Mouse (Mus musculus): Measurements from ENCODE around the gene Slc16a1. TPM values are rescaled to one million over a fixed set of nuclear protein-coding genes. Genes with fewer than 3 reads are reported as not detected.
"Not testable (repeated sequence)": the region's sequence is repeated elsewhere in the genome, so short reads cannot be mapped to it uniquely, and the experiment has no call there.

Slc16a1 gene
- polyA plus RNA-seq, 1 experiment from 2014 or later: 47.9 TPM

DNA sequence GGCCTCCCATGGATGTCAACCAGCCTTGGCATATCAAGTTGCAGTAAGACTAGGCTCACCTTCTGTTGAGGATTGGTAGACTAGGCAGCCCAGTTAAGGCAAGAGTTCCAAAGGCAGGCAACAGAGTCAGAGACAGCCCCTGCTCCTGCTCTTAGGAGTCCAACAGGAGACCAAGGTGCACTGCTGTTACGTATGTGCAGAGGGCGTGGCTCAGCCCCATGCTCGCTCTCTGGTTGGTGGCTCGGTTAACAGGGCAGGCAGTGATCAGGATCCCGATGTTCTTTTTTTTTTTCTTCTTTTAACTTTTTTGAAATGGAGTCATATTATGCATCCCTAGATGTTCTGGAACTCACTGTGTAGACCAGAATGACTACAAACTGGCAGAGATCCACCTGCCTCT, 30.5 kb downstream of the Slc16a1 start:
- no peak for ATAC-seq (replicated peaks; ENCODE audit: low FRiP score)
- no peak overlapping the region for H3K9ac ChIP-seq
- no peaks in the 10 kb centered on the region for H3K36me3 ChIP-seq
- no peak overlapping the region for H3K4me2 ChIP-seq
- 89% methylated on average over 5 of the region's 5 CpGs for WGBS
- no peak overlapping the region for H3K27ac ChIP-seq
- H3K4me1 ChIP-seq: peaks cover 44% of the 10 kb centered on the region
- H3K27me3 ChIP-seq: no peaks in the 10 kb centered on the region
- no peak overlapping the region for H3K4me3 ChIP-seq (replicated peaks)
- no peaks in the 10 kb centered on the region for H3K9me3 ChIP-seq (replicated peaks)

DNA sequence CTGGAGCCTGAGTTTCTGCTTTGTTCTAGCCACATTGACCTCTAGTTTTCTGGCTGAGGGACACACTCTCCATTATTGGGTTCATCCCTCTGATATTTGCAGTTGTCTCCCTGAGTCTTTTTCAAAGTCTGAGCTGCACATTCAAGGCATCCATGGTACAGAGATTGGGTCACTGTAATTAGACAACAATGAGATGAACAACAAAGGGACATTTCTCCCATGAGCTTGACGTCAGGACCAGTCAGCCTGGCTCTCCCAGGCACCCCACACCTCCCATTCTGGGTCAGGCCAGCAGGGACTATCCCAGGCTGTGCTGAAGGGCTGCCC, 31.4 kb downstream of the Slc16a1 start:
- H3K27me3 ChIP-seq: no peaks in the 10 kb centered on the region
- no peak overlapping the region for H3K4me3 ChIP-seq (replicated peaks)
- peak overlapping the region; percentile 68 for H3K27ac ChIP-seq
- no peaks in the 10 kb centered on the region for H3K9me3 ChIP-seq (replicated peaks)
- H3K4me2 ChIP-seq: no peak overlapping the region
- no peak overlapping the region for H3K9ac ChIP-seq
- peaks cover 52% of the 10 kb centered on the region for H3K4me1 ChIP-seq
- WGBS: 52% methylated on average over 1 of the region's 1 CpGs
- no peak for ATAC-seq (replicated peaks; ENCODE audit: low FRiP score)
- no peaks in the 10 kb centered on the region for H3K36me3 ChIP-seq

DNA sequence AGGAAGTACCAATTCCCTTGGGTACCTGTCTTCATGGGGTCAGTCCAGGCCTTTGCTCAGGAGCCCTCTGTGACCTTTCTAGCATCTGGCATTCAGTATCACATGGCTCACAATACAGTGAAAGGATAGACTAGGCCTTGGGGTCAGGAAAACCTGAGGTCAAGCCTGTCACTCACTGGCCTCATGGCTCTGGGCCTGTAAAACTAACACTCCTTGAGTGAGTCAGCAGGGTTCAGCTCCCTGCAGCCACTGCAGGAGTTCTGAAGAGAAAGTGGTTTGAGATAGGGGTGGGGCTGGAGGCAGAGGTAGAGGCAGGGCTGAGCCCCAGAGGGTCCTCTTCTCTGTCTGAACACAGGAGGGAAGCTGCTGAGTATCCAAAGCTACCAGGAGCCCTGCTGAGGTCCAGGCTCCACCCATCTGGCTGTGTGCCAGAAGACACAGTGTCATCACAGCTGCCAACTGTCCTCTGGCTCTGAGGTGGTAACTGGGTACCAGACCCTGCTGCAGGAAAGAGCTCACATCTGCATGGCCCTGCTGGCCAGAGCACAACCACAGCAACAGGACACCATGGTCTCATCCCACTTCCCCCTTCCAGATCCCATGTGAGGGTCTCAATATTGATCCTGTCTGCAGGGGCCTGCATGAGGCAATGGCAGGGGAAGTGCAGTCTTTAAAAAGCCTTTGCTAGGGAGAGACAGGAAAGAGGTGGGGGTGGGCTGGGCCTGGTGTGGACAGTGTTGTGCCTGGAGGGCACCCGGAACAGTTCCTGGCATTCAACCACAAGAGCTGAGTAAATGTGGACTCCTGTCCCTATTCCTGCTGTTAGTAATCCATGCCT, 31.9 kb downstream of the Slc16a1 start:
- H3K36me3 ChIP-seq; H3K27me3 ChIP-seq; H3K4me2 ChIP-seq; H3K9ac ChIP-seq; H3K4me3 ChIP-seq (replicated peaks); H3K9me3 ChIP-seq (replicated peaks): not testable (repeated sequence)
- peaks cover 58% of the 10 kb centered on the region for H3K4me1 ChIP-seq
- 32% methylated on average over 1 of the region's 1 CpGs for WGBS
- peak; percentile 27 for ATAC-seq (replicated peaks; ENCODE audit: low FRiP score)
- H3K27ac ChIP-seq: peak overlapping the region; percentile 85

DNA sequence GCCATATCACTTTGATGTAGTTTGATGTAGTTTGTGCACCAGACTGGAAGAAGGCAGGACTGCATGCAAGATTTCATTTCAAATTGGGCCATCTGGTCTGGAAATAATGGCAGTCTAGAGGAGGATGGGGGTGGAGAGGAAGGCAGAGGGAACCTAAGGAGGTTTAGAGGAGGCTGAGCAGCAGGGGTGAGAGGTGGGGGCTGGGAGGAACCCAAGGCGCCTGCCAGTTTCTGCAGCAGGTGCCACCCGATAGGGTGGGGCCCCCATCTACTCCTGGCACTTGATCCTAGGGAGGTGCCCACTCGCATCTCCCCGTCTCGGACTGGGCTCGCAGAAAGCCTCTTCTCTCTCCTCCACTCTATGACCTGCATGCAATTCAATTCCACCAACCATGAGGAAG, 33.1 kb downstream of the Slc16a1 start:
- Histone ChIP-seq H3K27me3 (no peaks in the 10 kb centered on the region), H3K4me1 (peaks cover 65% of the 10 kb centered on the region), H3K9ac (no peak overlapping the region), H3K4me2 (no peak overlapping the region), H3K4me3 (replicated peaks) (no peak overlapping the region), H3K27ac (peak overlapping the region; percentile 85), H3K9me3 (replicated peaks) (no peaks in the 10 kb centered on the region), H3K36me3 (no peaks in the 10 kb centered on the region)
- ATAC-seq (replicated peaks; ENCODE audit: low FRiP score): peak; percentile 52
- WGBS: 45% methylated on average over 6 of the region's 6 CpGs

DNA sequence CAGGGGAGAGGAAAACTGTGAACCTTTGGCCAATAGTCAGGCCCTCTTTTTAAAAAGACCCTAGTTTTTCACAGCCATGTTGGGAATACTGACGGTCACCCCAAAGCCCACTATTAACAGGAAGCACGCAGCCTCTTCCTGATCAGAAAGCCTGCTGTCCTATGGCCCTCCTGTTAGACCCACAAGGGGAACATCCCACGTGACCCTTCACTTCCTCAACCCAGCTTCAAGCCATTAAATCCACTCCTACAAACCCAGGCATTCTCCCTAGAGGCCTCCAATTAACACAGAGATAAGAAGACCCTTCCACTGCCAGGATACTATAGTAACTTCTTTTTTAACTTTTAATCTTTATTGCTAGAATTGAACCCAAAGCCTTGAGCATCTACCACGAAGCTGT, 33.6 kb downstream of the Slc16a1 start:
- 32% methylated on average over 4 of the region's 4 CpGs for WGBS
- H3K27ac ChIP-seq: peak overlapping the region; percentile 85

DNA sequence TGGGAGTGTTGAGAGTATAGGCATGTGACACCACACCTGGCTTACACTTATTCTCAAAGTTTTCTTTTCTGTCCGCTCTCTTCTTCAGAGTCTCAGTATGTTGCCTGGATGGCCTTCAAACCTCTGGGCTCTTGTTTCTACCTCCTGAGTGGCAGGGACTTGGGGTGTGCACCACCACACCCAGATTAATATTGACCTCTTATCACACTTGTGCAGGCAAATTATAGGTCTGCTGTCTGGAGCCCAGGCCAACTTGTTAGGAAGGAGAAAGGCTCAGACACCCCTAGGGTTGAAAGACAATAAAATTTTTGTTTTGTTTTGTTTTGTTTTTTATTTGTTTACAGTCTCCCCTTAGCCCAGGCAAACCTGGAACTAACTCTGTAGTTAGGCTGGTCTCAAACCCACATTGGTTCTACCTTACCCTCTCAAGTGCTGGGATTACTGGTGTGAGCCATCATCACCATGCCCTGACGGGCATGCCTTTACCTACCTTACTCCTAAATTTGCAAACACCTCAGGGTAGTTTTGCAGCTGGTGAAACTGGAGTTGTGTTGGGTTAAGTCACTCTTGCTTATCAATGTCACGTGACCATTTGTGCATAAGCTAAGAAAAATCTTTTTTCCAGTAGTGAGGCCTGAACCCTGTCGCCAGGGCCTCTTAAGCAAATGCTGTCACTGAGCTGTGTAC, 35.3 kb downstream of the Slc16a1 start:
- Histone ChIP-seq H3K9ac (no peak overlapping the region), H3K4me2 (peak overlapping the region; percentile 76; the same call in 1 of the 2 replicates), H3K4me1 (peaks cover 65% of the 10 kb centered on the region), H3K4me3 (replicated peaks) (no peak overlapping the region), H3K36me3 (no peaks in the 10 kb centered on the region), H3K27ac (peak overlapping the region; percentile 94), H3K27me3 (no peaks in the 10 kb centered on the region), H3K9me3 (replicated peaks) (no peaks in the 10 kb centered on the region)
- WGBS: 35% methylated on average over 4 of the region's 4 CpGs
- no peak for ATAC-seq (replicated peaks; ENCODE audit: low FRiP score)

More for the DNA sequence above, 33.6 kb downstream of the Slc16a1 start:
- Histone ChIP-seq H3K4me3 (replicated peaks) (no peak overlapping the region), H3K27me3 (no peaks in the 10 kb centered on the region), H3K4me1 (peaks cover 65% of the 10 kb centered on the region), H3K36me3 (no peaks in the 10 kb centered on the region), H3K9ac (no peak overlapping the region), H3K9me3 (replicated peaks) (no peaks in the 10 kb centered on the region), H3K4me2 (no peak overlapping the region)
- no peak for ATAC-seq (replicated peaks; ENCODE audit: low FRiP score)

DNA sequence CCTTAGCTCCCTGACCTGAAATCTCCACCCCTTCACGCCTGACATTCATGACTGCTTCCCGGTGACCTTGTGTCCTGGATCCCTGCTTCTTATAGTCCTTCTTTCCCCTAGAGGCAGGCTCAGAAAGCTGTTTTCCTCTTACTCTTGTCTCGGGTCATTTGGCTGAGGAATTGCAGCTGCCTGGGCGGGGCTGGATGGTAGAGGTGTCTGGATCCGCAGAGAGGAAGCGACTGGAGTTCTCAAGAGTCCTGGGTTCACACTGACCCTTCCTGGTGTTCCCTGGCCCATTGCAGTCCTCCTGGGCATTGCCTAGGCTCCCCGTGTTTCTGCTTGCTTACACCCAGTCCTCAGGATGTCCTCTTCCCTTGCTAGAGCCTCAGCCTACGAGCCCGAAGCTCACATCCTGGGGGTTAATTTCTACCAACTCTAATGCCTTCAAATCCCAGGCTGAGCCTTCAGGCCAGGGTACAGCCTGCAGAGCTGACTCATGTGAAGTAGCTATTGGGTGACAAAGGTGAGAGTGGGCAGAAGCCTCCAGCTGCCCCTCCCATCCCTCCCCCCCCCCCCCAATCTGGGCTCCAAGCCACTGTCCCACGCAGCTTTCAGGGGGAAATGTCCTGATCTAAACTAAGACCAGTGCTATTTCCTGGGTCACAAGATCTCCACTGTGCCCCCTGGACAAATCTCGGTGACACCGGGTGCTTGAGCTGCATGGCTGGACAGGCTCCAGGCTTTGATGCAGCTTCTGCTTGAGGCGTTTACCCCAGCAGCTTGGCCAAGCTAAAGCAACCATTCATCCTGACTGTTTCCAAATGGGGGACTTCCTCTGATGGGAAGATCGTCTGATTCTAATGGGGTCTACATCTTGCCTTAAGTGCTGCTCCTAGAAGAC, 36.1 kb downstream of the Slc16a1 start:
- Histone ChIP-seq H3K9ac (peak overlapping the region; percentile 30), H3K27ac (peak overlapping the region; percentile 94), H3K4me1 (peaks cover 61% of the 10 kb centered on the region), H3K9me3 (replicated peaks) (no peaks in the 10 kb centered on the region), H3K4me2 (peak overlapping the region; percentile 76), H3K4me3 (replicated peaks) (peak overlapping the region; percentile 43), H3K27me3 (no peaks in the 10 kb centered on the region), H3K36me3 (no peaks in the 10 kb centered on the region)
- ATAC-seq (replicated peaks; ENCODE audit: low FRiP score): peak; percentile 63
- 3% methylated on average over 14 of the region's 14 CpGs for WGBS

DNA sequence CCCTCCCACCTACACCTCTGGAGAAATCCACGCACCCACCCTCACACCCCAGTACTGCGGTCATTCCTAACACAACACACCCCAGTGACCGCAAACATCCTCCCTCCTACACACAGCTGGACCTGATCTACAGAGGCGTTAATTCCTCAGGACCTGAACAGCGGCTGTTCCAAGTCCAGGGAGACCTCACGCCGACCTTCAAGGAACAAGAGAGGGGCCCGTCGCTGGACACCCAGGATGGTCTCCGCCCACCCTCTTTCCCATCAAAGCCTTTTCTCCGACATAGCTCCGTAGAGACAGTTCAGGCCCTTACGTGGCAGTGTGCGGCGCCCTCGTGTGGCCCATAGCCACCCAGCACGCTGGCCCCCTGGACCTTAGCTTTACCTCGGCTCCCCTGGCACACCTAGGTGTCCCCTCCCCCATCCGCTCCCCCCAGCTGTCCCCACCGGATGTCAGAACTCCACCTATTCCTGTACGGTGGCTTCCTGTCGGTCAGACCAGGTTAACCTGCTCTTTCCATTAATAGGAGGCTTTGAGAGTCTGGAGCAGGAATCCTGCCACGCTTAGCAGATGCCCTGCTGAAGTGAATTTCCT, 36.9 kb downstream of the Slc16a1 start:
- Histone ChIP-seq H3K36me3 (no peaks in the 10 kb centered on the region), H3K9me3 (replicated peaks) (no peaks in the 10 kb centered on the region), H3K4me1 (peaks cover 53% of the 10 kb centered on the region), H3K4me3 (replicated peaks) (peak overlapping the region; percentile 43), H3K4me2 (peak overlapping the region; percentile 76), H3K27ac (peak overlapping the region; percentile 94), H3K27me3 (no peaks in the 10 kb centered on the region), H3K9ac (peak overlapping the region; percentile 30)
- peak; percentile 75 for ATAC-seq (replicated peaks; ENCODE audit: low FRiP score)
- WGBS: 2% methylated on average over 23 of the region's 23 CpGs

DNA sequence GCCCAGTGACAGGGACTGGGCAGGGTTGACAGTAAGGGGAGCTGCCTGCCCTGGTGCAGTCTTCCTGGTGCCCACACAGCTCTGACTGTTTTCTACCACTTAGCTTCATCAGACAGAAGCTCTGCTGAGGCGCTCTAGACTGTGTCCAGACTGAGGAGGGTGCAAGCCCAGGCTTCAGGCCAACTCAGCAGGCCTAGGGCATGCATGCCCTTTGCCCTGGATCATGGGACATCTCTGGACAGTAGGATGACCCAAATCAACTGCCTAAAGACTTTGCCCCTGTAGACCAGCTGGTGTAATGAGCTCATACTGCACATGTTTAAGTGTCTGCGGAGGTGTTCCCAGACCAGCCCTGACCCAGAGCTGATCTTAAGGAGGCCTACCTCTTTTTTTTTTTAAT, 39.3 kb downstream of the Slc16a1 start:
- H3K9me3 ChIP-seq (replicated peaks): no peaks in the 10 kb centered on the region
- ATAC-seq (replicated peaks; ENCODE audit: low FRiP score): no peak
- WGBS: 89% methylated on average over 2 of the region's 2 CpGs
- H3K27me3 ChIP-seq: no peaks in the 10 kb centered on the region
- H3K4me1 ChIP-seq: peaks cover 30% of the 10 kb centered on the region
- H3K4me2 ChIP-seq: no peak overlapping the region
- no peak overlapping the region for H3K4me3 ChIP-seq (replicated peaks)
- H3K36me3 ChIP-seq: no peaks in the 10 kb centered on the region
- no peak overlapping the region for H3K9ac ChIP-seq
- H3K27ac ChIP-seq: no peak overlapping the region

DNA sequence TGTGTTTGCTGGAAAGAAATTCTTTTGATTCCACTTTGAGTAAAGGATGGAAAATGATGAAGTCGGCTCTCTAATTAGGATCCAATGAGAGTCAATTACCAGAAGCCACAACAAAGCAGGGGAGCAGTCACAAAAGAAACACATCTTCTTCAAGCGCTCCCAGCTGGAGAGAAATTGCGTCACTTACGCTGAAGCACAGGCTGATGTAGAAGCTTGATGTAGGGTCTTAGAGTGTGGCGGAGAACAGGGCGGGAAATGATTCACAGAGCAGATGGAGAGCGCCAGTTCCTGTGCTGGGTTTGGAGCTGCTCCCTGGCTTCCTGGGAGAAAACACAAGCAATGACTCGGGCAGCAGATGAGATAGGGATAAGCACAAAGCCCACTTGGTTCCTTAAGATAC, 40.4 kb downstream of the Slc16a1 start:
- Histone ChIP-seq H3K9me3 (replicated peaks) (no peaks in the 10 kb centered on the region), H3K27ac (no peak overlapping the region), H3K36me3 (no peaks in the 10 kb centered on the region), H3K27me3 (no peaks in the 10 kb centered on the region), H3K4me3 (replicated peaks) (no peak overlapping the region), H3K4me2 (no peak overlapping the region), H3K4me1 (peaks cover 22% of the 10 kb centered on the region), H3K9ac (no peak overlapping the region)
- ATAC-seq (replicated peaks; ENCODE audit: low FRiP score): no peak
- WGBS: 95% methylated on average over 8 of the region's 8 CpGs

DNA sequence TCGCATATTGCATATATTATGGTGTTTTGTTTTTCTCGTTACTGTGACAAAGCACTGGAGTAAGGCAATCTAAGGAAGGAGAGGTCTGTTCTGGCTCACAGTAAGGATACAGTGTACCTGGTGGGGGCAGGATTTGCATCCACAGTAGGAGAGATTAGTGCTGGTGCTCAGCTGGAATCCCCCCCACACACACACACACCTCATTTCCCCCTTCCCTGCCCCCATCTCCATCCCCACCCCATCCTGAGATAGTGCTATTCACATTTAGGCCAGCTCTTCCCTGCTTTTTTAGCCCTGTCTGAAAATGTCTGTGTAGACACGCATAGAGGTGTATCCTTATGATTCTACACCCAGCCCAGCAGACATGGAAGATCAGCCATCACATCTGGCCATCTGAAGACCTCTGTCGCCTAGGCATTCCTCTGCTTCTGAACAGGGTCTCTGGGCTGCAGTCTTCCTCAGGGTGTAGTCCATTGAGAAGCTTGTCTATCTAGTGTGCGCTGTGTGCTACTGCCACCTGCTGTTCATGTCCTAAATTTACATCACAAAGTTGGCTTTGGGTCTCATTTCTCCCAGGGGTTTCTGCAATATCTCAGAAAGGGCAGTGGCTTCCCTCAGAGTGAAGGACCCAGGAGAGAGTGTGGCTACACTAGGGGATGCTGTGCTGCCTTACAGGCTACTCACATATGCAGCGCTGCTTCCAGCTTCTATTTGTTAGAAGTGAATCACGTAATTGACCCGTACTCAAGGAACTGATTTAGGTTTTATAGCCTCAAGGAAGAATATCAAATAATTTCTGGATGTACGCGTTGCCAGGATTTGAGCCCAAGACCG, 44.4 kb downstream of the Slc16a1 start:
- 60% methylated on average over 11 of the region's 11 CpGs for WGBS
- no peak overlapping the region for H3K4me2 ChIP-seq
- ATAC-seq (replicated peaks; ENCODE audit: low FRiP score): peak; percentile 78
- H3K4me3 ChIP-seq (replicated peaks): no peak overlapping the region
- H3K4me1 ChIP-seq: no peaks in the 10 kb centered on the region
- H3K9ac ChIP-seq: no peak overlapping the region
- no peaks in the 10 kb centered on the region for H3K27me3 ChIP-seq
- 0 out of 2 replicates have a peak, but pooled peaks cover 2% of the 10 kb centered on the region for H3K9me3 ChIP-seq (replicated peaks)
- no peaks in the 10 kb centered on the region for H3K36me3 ChIP-seq
- H3K27ac ChIP-seq: no peak overlapping the region

All from kidney, embryonic 15.5 days (tissue).